In genomic region chr15:77354848-77355551, GRCm38 (mm10) we compare ENCODE assay signal across 10 mouse cellular contexts. TPM values are rescaled to one million over a fixed set of nuclear protein-coding genes. Genes with fewer than 3 reads are reported as not detected.
DNase-seq lines count a peak whose midpoint lies in the region; ATAC-seq and TF ChIP-seq lines count a peak whose summit lies in the region.
"Had no signal": no experiment of that assay in that cellular context is flagged by ENCODE, and none has a peak within 500 bp of the region (broad histone marks: within the 10 kb centered on the region; RNA-seq: fewer than 3 reads in every experiment).

No protein-coding gene starts in this region.

- no peaks in the 10 kb centered on the region for H3K9me3 ChIP-seq in hindbrain, embryonic 13.5 days
- H3K9me3 ChIP-seq: liver, embryonic 15.5 days had no signal

- intact Hi-C loops in left cerebral cortex, adult 2 months (cut with DNase I) = loop anchor here (5.0 kb wide), 3 partner anchors 88 to 383 kb away; no protein-coding TSS in a partner anchor

- 0 out of 2 replicates have a peak overlapping the region, but pooled peaks have one; percentile 25 for H3K9ac ChIP-seq in hindbrain, embryonic 13.5 days
- H3K9ac ChIP-seq: liver, embryonic 15.5 days had no signal

- no peak for TF ChIP-seq POLR2A in olfactory bulb, adult 2 months (IDR thresholded peaks at IDR 0.05; ENCODE audit: insufficient read depth, low read depth, low read length)

- no peak for ATAC-seq in hindbrain, embryonic 13.5 days (ENCODE audit: low FRiP score)
- ATAC-seq in activated CD4-positive, CD25-positive, alpha-beta regulatory T cell, adult 4 months = no peak

- H3K4me2 ChIP-seq in hindbrain, embryonic 13.5 days = no peak overlapping the region
- H3K4me2 ChIP-seq: liver, embryonic 15.5 days had no signal

- peaks cover 58% of the 10 kb centered on the region for H3K4me1 ChIP-seq in hindbrain, embryonic 13.5 days (replicated peaks)
- H3K4me1 ChIP-seq in olfactory bulb, adult 2 months (ENCODE audit: control insufficient read depth, insufficient read depth, low read length) = peaks cover 38% of the 10 kb centered on the region

- H3K27ac ChIP-seq in left cerebral cortex, adult 2 months = peak overlapping the region; percentile 90; the same call in 1 of the 2 replicates
- H3K27ac ChIP-seq in hindbrain, embryonic 13.5 days = peak overlapping the region; percentile 73
- H3K27ac ChIP-seq in olfactory bulb, adult 2 months (ENCODE audit: insufficient read depth, low read depth, low read length) = peak overlapping the region; percentile 32; the same call in 1 of the 2 replicates
- H3K27ac ChIP-seq: layer of hippocampus, adult 2 months; liver, embryonic 15.5 days had no signal

- WGBS in hindbrain, embryonic 13.5 days = 41% methylated on average over 6 of the region's 6 CpGs
- WGBS in olfactory bulb, adult 2 months = 77% methylated on average over 6 of the region's 6 CpGs

- H3K4me3 ChIP-seq in left cerebral cortex, adult 2 months = no peak overlapping the region
- no peak overlapping the region for H3K4me3 ChIP-seq in hindbrain, embryonic 13.5 days
- H3K4me3 ChIP-seq in olfactory bulb, adult 2 months (ENCODE audit: insufficient read depth, low read depth, low read length) = no peak overlapping the region
- H3K4me3 ChIP-seq: layer of hippocampus, adult 2 months; liver, embryonic 15.5 days had no signal

- peak; percentile 28 for DNase-seq in adrenal gland, adult 2 months
- no peak for DNase-seq in adrenal gland, postnatal 4 days (ENCODE audit: low spot score in 2 of 2)
- DNase-seq in left cerebral cortex, adult 2 months (ENCODE audit: extremely low spot score in 1 of 2, low spot score in 2 of 2) = no peak
- no peak for DNase-seq in left cerebral cortex, adult 11 months (ENCODE audit: low spot score)
- DNase-seq in T-cell, adult 2 months (ENCODE audit: low spot score) = no peak

- H3K27me3 ChIP-seq in hindbrain, embryonic 13.5 days = no peaks in the 10 kb centered on the region

- no peak for TF ChIP-seq CTCF in left cerebral cortex, adult 2 months (IDR thresholded peaks at IDR 0.05)
- TF ChIP-seq CTCF in olfactory bulb, adult 2 months (IDR thresholded peaks at IDR 0.05; ENCODE audit: insufficient read depth, low read depth, low read length) = no peak

- H3K36me3 ChIP-seq in hindbrain, embryonic 13.5 days = no peaks in the 10 kb centered on the region
- H3K36me3 ChIP-seq: liver, embryonic 15.5 days had no signal

RNA-seq across cellular contexts. Expression of gene Apol7a, which starts 43.9 kb away (rescaled TPM):
- under 1 TPM in 1 of 2 experiments, not detected in 1; 0.21 TPM for total RNA-seq in adrenal gland, adult 2 months (2021)
- 0.07 TPM in 1 of 2 replicates, not detected in the other for polyA plus RNA-seq in adrenal gland, adult 2 months (2012; rRNA removed)
- total RNA-seq in adrenal gland, postnatal 4 days (2021) = 1 to 10 TPM in 1 of 2 experiments, not detected in 1; 2.5 TPM
- total RNA-seq in left cerebral cortex, adult 2 months (2021) = under 1 TPM; 0.30 to 0.32 TPM
- 0.08 TPM in 1 of 2 replicates, not detected in the other for polyA plus RNA-seq in hindbrain, embryonic 13.5 days (2015; fragmentation: Nextera tagmentation; extraction: Ambion mirVana)
- polyA plus RNA-seq in olfactory bulb, adult 2 months (2012; ENCODE audit: insufficient read depth, insufficient read length, low replicate concordance, missing spikeins) = not detected in 2 replicates
- not detected for polyA plus RNA-seq in activated CD4-positive, CD25-positive, alpha-beta regulatory T cell, adult 4 months (2017; shearing (Covaris generic))
- total RNA-seq: layer of hippocampus, adult 2 months had no signal

RNA-seq across cellular contexts. Expression of gene Rbfox2, which starts 48.2 kb away (rescaled TPM):
- total RNA-seq in adrenal gland, adult 2 months (2021) = 10 to 100 TPM; 56.1 to 68.7 TPM
- 53.8 and 74.8 TPM in 2 replicates for polyA plus RNA-seq in adrenal gland, adult 2 months (2012; rRNA removed)
- 100 to 1,000 TPM; 102 to 104 TPM for total RNA-seq in adrenal gland, postnatal 4 days (2021)
- total RNA-seq in left cerebral cortex, adult 2 months (2021) = 100 to 1,000 TPM; 248 to 258 TPM
- polyA plus RNA-seq in hindbrain, embryonic 13.5 days (2015; fragmentation: Nextera tagmentation; extraction: Ambion mirVana) = 158 and 159 TPM in 2 replicates
- polyA plus RNA-seq in olfactory bulb, adult 2 months (2012; ENCODE audit: insufficient read depth, insufficient read length, low replicate concordance, missing spikeins) = 46.1 TPM in 1 of 2 replicates, not detected in the other
- under 1 TPM in 1 of 2 experiments, not detected in 1; 0.05 TPM for polyA plus RNA-seq in activated CD4-positive, CD25-positive, alpha-beta regulatory T cell, adult 4 months (2017; shearing (Covaris generic))

RNA-seq across cellular contexts. Expression of gene Apol9a, which starts 55.9 kb away (rescaled TPM):
- total RNA-seq in adrenal gland, adult 2 months (2021) = 1 to 10 TPM in 1 of 2 experiments, under 1 TPM in 1; 0.78 to 1.2 TPM
- polyA plus RNA-seq in adrenal gland, adult 2 months (2012; rRNA removed) = 1.9 and 3.0 TPM in 2 replicates
- under 1 TPM; 0.23 to 0.45 TPM for total RNA-seq in adrenal gland, postnatal 4 days (2021)
- not detected for total RNA-seq in left cerebral cortex, adult 2 months (2021)
- polyA plus RNA-seq in hindbrain, embryonic 13.5 days (2015; fragmentation: Nextera tagmentation; extraction: Ambion mirVana) = not detected in 2 replicates
- polyA plus RNA-seq in olfactory bulb, adult 2 months (2012; ENCODE audit: insufficient read depth, insufficient read length, low replicate concordance, missing spikeins) = not detected in 2 replicates
- 10 to 100 TPM; 11.5 to 12.7 TPM for polyA plus RNA-seq in activated CD4-positive, CD25-positive, alpha-beta regulatory T cell, adult 4 months (2017; shearing (Covaris generic))
- total RNA-seq: layer of hippocampus, adult 2 months had no signal

Comparison
In these comparisons a context has a peak if more than half of its experiments do, and no peak if none do; other contexts are left out.
1. H3K27ac ChIP-seq: peak in every context shown above with its lines; median percentile 90 in left cerebral cortex, adult 2 months; 73 in hindbrain, embryonic 13.5 days; 32 in olfactory bulb, adult 2 months.
2. RNA of gene Rbfox2, which starts 48.2 kb away (polyA plus RNA-seq): 158 to 159 TPM in hindbrain, embryonic 13.5 days, 53.8 to 74.8 TPM in adrenal gland, adult 2 months and 46.1 TPM in olfactory bulb, adult 2 months; 0.05 TPM in activated CD4-positive, CD25-positive, alpha-beta regulatory T cell, adult 4 months; every median in the first group is over 10 times any median in the second.